Mouse (Mus musculus) adrenal gland, postnatal 25 days (tissue): Measurements from ENCODE around the gene Gzmm. TPM values are rescaled to one million over a fixed set of nuclear protein-coding genes. Genes with fewer than 3 reads are reported as not detected.

ENCODE experiments used
- DNase-seq: peaks from one replicate; pipeline ENCODE4 v3.0.0; 2021; ENCODE audit warnings: mixed read lengths
- total RNA-seq: library from RNA; stranded (reverse); gene quantifications from 2 replicates; pipeline ENCODE4 v1.2.3, GENCODE M21; 2021

Gzmm gene
- total RNA-seq, 1 experiment from 2014 or later = 1.6 TPM

DNA sequence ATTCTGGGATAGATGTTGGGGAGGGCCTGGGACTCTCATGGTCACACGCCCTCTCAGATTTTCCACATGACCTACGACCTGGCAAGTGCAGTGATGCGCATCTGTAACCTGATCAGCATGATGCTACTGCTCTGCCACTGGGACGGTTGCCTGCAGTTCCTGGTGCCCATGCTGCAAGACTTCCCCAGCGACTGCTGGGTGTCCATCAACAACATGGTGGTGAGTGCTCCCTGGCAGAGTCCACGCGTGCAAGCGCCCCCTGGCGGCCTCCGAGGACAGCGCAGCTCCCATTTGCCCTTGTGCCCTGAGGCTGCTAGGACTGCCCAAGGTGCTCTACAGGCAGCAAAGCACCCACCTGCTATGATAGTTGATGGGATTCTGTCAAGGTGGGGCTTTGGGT is 37.3 kb downstream of the Gzmm start:
- DNase-seq = peak; percentile 70

DNA sequence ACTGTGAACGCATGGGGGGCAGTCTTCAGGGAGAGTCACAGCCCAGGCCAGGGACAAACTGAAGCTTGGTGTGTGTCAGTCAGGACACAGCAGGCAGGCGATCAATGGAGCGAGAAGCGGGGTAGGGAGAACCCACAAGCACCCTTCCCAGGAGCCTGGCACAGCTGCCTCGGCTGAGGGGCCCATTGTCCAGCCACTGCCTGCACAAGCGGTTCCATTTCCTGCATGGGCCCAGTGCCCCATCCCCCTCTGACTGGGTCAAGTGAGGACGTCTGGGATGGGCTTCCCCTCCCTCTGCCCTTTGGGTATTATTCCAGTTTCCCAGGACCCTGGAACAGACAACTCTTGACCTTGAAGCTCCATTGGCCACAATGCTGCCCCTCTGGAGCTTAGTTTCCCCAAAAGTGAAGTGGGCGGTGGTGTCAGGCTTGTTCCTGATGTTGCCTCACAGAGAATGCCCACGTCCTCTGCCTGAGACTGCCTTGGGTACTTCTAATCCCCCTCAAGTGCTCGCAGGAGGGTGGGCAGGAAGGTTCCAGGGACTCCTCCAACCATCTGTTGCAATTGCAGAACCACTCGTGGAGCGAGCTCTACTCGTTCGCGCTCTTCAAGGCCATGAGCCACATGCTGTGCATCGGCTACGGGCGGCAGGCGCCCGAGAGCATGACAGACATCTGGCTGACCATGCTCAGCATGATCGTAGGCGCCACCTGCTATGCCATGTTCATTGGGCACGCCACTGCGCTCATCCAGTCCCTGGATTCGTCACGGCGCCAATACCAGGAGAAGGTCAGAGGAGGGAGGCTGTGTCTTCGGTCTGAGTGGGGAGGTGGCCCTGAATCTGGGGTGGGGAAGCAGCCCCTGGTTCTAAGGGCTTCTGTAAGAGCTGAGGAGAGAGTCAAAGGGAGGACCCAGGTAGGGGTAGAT is 39.8 kb downstream of the Gzmm start:
- DNase-seq = no peak

DNA sequence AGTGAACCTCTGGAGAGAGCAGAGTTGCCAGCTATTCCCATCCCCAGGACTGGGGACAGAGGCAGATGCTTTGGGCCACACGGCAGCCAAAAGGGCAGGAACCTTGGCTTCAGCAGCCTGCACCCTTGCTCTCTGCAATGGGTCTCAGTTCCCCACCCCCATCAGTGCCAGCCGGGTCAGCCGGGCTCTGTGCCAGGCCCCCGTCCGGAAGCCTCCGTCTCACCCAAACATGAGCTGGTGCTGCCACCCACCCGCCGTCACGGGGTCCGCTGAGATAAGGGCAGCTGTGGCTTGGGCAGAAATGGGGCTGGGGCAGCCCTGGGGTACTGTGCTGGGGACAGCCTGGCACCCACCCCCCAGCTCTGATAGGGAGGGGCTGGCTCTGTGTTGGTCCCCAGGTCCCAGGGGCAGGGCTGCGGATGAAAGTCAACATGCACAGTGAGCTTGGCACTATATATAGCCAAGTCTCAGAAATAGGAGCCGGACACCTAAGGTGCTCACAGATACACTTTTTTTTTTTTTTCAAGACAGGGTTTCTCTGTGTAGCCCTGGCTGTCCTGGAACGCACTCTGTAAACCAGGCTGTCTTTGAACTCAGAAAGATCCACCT is 40.6 kb downstream of the Gzmm start:
- no peak for DNase-seq

DNA sequence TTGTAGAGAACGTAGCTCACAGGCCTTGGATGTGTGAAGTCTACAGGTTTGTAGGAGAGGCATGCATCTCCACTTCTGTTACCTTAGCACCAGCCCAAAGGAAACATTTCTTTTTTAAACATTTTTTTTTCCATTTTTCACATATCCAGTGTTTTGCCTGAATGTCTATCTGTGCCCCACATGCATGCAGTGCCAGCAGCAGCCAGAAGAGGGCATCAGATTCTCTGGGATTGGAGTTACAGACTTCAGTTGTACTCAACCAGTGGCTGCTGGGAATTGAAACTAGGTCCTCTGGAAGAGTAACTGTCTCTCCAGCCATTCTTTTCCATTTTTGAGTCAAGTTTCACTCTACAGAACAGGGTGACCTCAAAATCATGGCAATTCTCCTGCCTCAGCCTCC is 43.7 kb downstream of the Gzmm start:
- peak; percentile 45 for DNase-seq

DNA sequence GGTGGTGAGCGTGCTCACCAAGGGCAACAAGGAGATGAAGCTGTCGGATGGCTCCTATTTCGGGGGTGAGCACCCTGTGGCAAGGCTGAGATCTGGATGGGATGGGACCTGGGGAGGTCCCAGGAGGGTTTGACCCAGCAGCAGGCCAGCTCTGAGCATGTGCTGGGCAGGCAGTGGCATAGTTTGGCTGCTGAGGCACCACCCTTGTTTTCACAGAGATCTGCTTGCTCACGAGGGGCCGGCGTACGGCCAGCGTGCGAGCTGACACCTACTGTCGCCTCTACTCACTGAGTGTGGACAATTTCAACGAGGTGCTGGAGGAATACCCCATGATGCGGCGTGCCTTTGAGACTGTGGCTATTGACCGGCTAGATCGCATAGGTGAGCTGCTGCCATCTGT is 45.0 kb downstream of the Gzmm start:
- no peak for DNase-seq

DNA sequence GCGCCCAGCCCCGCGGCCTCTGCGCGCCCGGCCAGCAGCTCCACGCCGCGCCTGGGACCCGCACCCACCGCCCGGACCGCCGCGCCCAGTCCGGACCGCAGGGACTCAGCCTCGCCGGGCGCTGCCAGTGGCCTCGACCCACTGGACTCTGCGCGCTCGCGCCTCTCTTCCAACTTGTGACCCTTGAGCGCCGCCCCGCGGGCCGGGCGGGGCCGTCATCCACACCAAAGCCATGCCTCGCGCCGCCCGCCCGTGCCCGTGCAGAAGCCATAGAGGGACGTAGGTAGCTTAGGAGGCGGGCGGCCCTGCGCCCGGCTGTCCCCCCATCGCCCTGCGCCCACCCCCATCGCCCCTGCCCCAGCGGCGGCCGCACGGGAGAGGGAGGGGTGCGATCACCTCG is 46.5 kb downstream of the Gzmm start:
- DNase-seq = peak; percentile 33

DNA sequence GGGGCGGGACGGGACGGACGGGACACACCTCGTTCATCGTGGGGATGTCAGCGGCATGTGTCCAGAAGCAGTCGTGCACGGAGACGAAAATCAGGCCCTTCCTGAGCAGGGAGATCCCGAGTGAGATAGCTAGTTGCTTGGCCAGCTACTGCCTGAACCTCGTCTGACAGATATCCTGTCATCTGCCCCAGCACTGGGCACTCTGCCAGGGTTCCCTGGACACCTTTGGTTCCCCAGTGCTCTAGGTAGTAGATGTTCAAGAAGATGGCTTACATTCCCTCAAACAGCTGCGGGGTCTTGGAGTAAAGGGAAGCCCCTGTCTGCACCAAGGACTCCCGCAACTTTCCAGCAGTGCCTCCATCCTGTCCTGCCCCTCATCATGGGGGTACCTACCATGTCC is 47.9 kb downstream of the Gzmm start:
- DNase-seq = peak; percentile 45

- no peak for DNase-seq
Measured at GRCm38 (mm10) chr10:79738259-79738658, 49.4 kb downstream of the Gzmm start.

GRCm38 (mm10) chr10:79739234-79739633 is 50.4 kb downstream of the Gzmm start:
- DNase-seq = no peak

DNA sequence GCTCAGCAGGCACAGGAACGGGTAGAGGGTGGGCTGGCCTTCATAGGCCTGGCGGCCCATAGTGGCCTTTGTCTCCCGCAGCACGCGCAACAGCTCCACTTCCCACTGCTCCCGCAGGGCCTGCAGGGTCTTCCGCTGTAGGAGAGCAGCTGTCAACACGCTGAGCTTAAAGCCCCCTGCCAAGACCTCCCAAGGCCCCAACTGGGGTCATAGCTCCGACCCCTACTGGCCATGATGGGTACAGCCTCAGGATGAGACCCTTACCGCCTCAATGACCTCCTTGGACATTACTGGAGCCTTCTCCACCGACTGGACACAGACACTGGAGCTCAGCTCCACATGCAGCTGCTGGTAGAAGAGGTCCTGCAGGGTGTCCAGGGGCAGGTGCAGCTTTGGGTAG is 52.0 kb downstream of the Gzmm start:
- DNase-seq = no peak

DNA sequence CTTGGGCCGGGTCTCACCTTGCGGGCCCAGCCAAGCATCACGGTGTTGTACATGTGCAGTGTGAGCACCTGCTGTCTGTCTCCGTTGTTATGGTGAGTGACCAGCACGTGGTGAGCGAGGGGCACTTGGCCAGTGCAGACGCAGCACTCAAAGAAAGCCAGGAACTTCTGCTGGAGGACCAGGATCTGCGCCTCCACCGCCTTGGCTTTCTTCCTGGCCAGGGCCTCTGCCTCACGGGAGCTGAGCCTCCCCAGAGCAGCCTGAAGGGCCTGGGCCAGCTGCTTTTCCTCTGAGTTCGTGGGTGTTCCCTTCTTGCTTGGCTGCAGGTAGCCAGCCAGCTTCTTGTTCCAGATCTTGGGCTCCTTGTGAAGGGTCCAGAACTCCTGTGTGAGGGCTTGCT is 54.3 kb downstream of the Gzmm start:
- no peak for DNase-seq

DNA sequence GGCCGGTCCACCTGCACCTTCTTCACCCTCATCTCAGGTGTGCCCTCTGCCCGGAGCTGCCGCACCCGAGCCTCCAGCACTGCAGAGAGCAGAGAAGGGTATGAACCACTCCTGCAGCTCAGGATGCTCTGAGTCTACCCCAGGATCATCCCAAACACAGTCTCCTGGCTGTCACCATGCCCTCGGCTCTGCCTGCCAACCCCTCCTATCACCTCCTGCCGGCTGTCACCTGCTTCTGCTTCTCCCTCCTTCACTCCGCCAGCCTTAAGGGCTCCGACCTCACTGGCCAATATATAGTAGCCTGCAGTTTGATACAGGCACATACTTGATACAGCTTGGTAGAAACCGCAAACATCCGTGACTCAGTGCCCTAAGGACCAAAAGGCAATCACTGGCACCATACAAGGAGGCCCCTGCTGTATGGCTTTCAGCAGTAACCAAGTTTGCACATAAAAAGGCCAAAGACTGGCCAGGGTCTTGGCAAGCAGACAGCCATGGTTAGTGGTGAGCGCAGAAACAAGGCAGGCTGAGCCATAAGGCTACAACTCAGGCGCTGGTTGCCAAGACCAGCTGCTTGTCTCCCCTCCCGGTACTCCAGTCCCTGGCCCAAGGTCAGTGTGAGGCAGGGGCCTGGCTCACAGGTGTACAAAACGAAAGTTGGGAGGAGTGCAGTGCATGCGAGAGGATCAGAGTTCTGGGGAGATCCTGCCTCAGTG is 55.0 kb downstream of the Gzmm start:
- DNase-seq = no peak

Other genes starting within 250 kb of the Gzmm start
- gene Vmn2r83, start 220.3 kb upstream of the Gzmm start, total RNA-seq = not detected in 2 replicates
- gene Plpp2, start 155.2 kb upstream of the Gzmm start, total RNA-seq = 28.3 and 32.1 TPM in 2 replicates
- gene Mier2, start 133.8 kb upstream of the Gzmm start, total RNA-seq = 33.6 and 46.1 TPM in 2 replicates
- not detected in 2 replicates for gene Theg, start 101.7 kb upstream of the Gzmm start, total RNA-seq
- gene C2cd4c, start 75.0 kb upstream of the Gzmm start, total RNA-seq = 0.09 TPM in 1 of 2 replicates, not detected in the other
- gene Shc2, start 51.1 kb upstream of the Gzmm start, total RNA-seq = 3.5 and 4.4 TPM in 2 replicates
- not detected in 2 replicates for gene Odf3l2, start 43.3 kb upstream of the Gzmm start, total RNA-seq
- gene Madcam1, start 24.5 kb upstream of the Gzmm start, total RNA-seq = not detected in 2 replicates
- gene Tpgs1, start 19.7 kb upstream of the Gzmm start, total RNA-seq = 35.0 and 36.5 TPM in 2 replicates
- 78.6 and 89.8 TPM in 2 replicates for gene Cdc34, start 6.8 kb upstream of the Gzmm start, total RNA-seq
- gene Bsg, start 15.5 kb downstream of the Gzmm start, total RNA-seq = 522 and 531 TPM in 2 replicates
- 5.4 and 7.7 TPM in 2 replicates for gene Hcn2, start 27.6 kb downstream of the Gzmm start, total RNA-seq
- gene Polrmt, start 57.6 kb downstream of the Gzmm start, total RNA-seq = 70.4 and 74.1 TPM in 2 replicates
- not detected in 2 replicates for gene Fgf22, start 66.1 kb downstream of the Gzmm start, total RNA-seq
- 59.5 and 63.8 TPM in 2 replicates for gene Rnf126, start 77.9 kb downstream of the Gzmm start, total RNA-seq
- gene Fstl3, start 88.3 kb downstream of the Gzmm start, total RNA-seq = 8.5 and 10.6 TPM in 2 replicates
- not detected in 2 replicates for gene Prss57, start 101.9 kb downstream of the Gzmm start, total RNA-seq
- 57.1 and 99.3 TPM in 2 replicates for gene Palm, start 104.6 kb downstream of the Gzmm start, total RNA-seq
- 0.64 and 1.00 TPM in 2 replicates for gene Misp, start 132.0 kb downstream of the Gzmm start, total RNA-seq
- 224 and 249 TPM in 2 replicates for gene Ptbp1, start 165.4 kb downstream of the Gzmm start, total RNA-seq
- not detected in 2 replicates for gene Prtn3, start 185.5 kb downstream of the Gzmm start, total RNA-seq
- 0.49 and 1.2 TPM in 2 replicates for gene Plppr3, start 185.6 kb downstream of the Gzmm start, total RNA-seq
- gene Elane, start 197.2 kb downstream of the Gzmm start, total RNA-seq = not detected in 2 replicates
- 420 and 469 TPM in 2 replicates for gene Cfd, start 201.8 kb downstream of the Gzmm start, total RNA-seq
- gene Med16, start 219.9 kb downstream of the Gzmm start, total RNA-seq = 36.0 and 49.2 TPM in 2 replicates
- gene Gm26602, start 221.8 kb downstream of the Gzmm start, total RNA-seq = not detected in 2 replicates
- gene Kiss1r, start 228.0 kb downstream of the Gzmm start, total RNA-seq = 1.1 and 2.3 TPM in 2 replicates
- gene R3hdm4, start 232.2 kb downstream of the Gzmm start, total RNA-seq = 85.5 and 98.9 TPM in 2 replicates
- gene Arid3a, start 238.0 kb downstream of the Gzmm start, total RNA-seq = 5.2 and 5.8 TPM in 2 replicates